ENCODE assay signal across 8 mouse cellular contexts in genomic region chr10:61272631-61273030, GRCm38 (mm10). TPM values are rescaled to one million over a fixed set of nuclear protein-coding genes. Genes with fewer than 3 reads are reported as not detected.
DNase-seq lines count a peak whose midpoint lies in the region; ATAC-seq and TF ChIP-seq lines count a peak whose summit lies in the region.

No protein-coding gene starts in this region.

- H3K9me3 ChIP-seq in liver, embryonic 15.5 days (replicated peaks) = no peaks in the 10 kb centered on the region

- no peak for ATAC-seq in liver, embryonic 15.5 days (ENCODE audit: insufficient read depth)

- H3K9ac ChIP-seq in heart, adult 2 months (ENCODE audit: low read depth, low read length) = peak overlapping the region; percentile 75
- 0 out of 2 replicates have a peak overlapping the region, but pooled peaks have one; percentile 30 for H3K9ac ChIP-seq in liver, embryonic 15.5 days

- no peak for DNase-seq in heart, adult 2 months
- no peak for DNase-seq in heart, postnatal 14 days
- no peak for DNase-seq in thymus, adult 2 months
- DNase-seq in thymus, postnatal 4 days = no peak
- no peak for DNase-seq in adrenal gland, adult (ENCODE audit: inconsistent age in 2 of 2, low spot score in 1 of 2)
- DNase-seq in thymus, postnatal 25 days = no peak
- DNase-seq in kidney, adult 8-10 months = no peak

- H3K79me2 ChIP-seq in heart, adult 2 months (replicated peaks; ENCODE audit: control insufficient read depth, insufficient read depth, low read length) = no peaks in the 10 kb centered on the region

- H3K36me3 ChIP-seq in heart, adult 2 months (ENCODE audit: control insufficient read depth, insufficient read depth, low read length) = no peaks in the 10 kb centered on the region
- no peaks in the 10 kb centered on the region for H3K36me3 ChIP-seq in thymus, adult 2 months (ENCODE audit: control insufficient read depth, insufficient read depth, low read length)
- H3K36me3 ChIP-seq in liver, embryonic 15.5 days (replicated peaks) = no peaks in the 10 kb centered on the region

- H3K4me3 ChIP-seq in heart, adult 2 months = peak overlapping the region; percentile 57
- peak overlapping the region; percentile 25; the same call in 1 of the 2 replicates for H3K4me3 ChIP-seq in thymus, adult 2 months (ENCODE audit: control insufficient read depth, insufficient read depth, low read length)
- peak overlapping the region; percentile 45 for H3K4me3 ChIP-seq in liver, embryonic 15.5 days (replicated peaks)

- WGBS in heart, adult 2 months = 54% methylated on average over 5 of the region's 5 CpGs
- 70% methylated on average over 5 of the region's 5 CpGs for WGBS in thymus, adult 2 months
- WGBS in liver, embryonic 15.5 days (ENCODE audit: insufficient replicate concordance) = 40% methylated on average over 5 of the region's 5 CpGs

- H3K4me1 ChIP-seq in heart, adult 2 months (ENCODE audit: control insufficient read depth, insufficient read depth, low read length) = peaks cover 1% of the 10 kb centered on the region
- peaks cover 11% of the 10 kb centered on the region; the same call in 1 of the 2 replicates for H3K4me1 ChIP-seq in thymus, adult 2 months (replicated peaks; ENCODE audit: control insufficient read depth, insufficient read depth, low read length)
- no peaks in the 10 kb centered on the region; the same call in 1 of the 2 replicates for H3K4me1 ChIP-seq in liver, embryonic 15.5 days (replicated peaks)

- peak overlapping the region; percentile 44 for H3K27ac ChIP-seq in heart, adult 2 months
- H3K27ac ChIP-seq in thymus, adult 2 months (ENCODE audit: control insufficient read depth, insufficient read depth, low read length) = no peak overlapping the region
- H3K27ac ChIP-seq in liver, embryonic 15.5 days (replicated peaks) = no peak overlapping the region

- TF ChIP-seq CTCF in heart, adult 2 months (IDR thresholded peaks at IDR 0.05) = no peak
- TF ChIP-seq CTCF in thymus, adult 2 months (IDR thresholded peaks at IDR 0.05; ENCODE audit: borderline replicate concordance, control insufficient read depth, extremely low read depth, insufficient read depth, low read length, poor library complexity) = no peak

- no peak for TF ChIP-seq EP300 in heart, adult 2 months (IDR thresholded peaks at IDR 0.05; ENCODE audit: insufficient read depth, low read depth, low read length)

- no peak for TF ChIP-seq POLR2A in heart, adult 2 months (IDR thresholded peaks at IDR 0.05; ENCODE audit: insufficient read depth, low read depth, low read length)
- TF ChIP-seq POLR2A in thymus, adult 2 months (IDR thresholded peaks at IDR 0.05; ENCODE audit: control insufficient read depth, extremely low read depth, insufficient read depth, low read length, poor library complexity) = no peak

- intact Hi-C loops in heart, adult 2 months (cut with DNase I) = loop anchor here (5.0 kb wide), 1 partner anchor 40 kb away; no protein-coding TSS in a partner anchor
- intact Hi-C loops in heart, postnatal 14 days (cut with DNase I) = loop anchor here (5.0 kb wide), 1 partner anchor 55 kb away; no protein-coding TSS in a partner anchor

- no peaks in the 10 kb centered on the region for H3K27me3 ChIP-seq in heart, adult 2 months (ENCODE audit: control insufficient read depth, insufficient read depth, low read length)
- peaks cover 3% of the 10 kb centered on the region; the same call in 1 of the 2 replicates for H3K27me3 ChIP-seq in thymus, adult 2 months (ENCODE audit: control insufficient read depth, insufficient read depth, low read length)
- H3K27me3 ChIP-seq in liver, embryonic 15.5 days = peaks cover 39% of the 10 kb centered on the region

- peak overlapping the region; percentile 68 for H3K4me2 ChIP-seq in liver, embryonic 15.5 days

RNA-seq across cellular contexts. Expression of gene Adamts14, which starts 0.6 kb away (rescaled TPM):
- total RNA-seq in heart, adult 2 months (2021) = 1 to 10 TPM in 1 of 2 experiments, under 1 TPM in 1; 0.91 to 1.6 TPM
- 1.2 and 1.3 TPM in 2 replicates for polyA plus RNA-seq in heart, adult 2 months (2012; rRNA removed)
- 1 to 10 TPM; 3.5 to 4.3 TPM for total RNA-seq in heart, postnatal 14 days (2021)
- 2.7 and 3.3 TPM in 2 replicates for polyA plus RNA-seq in thymus, adult 2 months (2012; rRNA removed)
- polyA plus RNA-seq in liver, embryonic 15.5 days (2015; fragmentation: Nextera tagmentation; extraction: Ambion mirVana) = 0.29 and 0.32 TPM in 2 replicates

RNA-seq across cellular contexts. Expression of gene Prf1, which starts 25.0 kb away (rescaled TPM):
- total RNA-seq in heart, adult 2 months (2021) = under 1 TPM; 0.23 to 0.32 TPM
- polyA plus RNA-seq in heart, adult 2 months (2012; rRNA removed) = 0.12 and 1.3 TPM in 2 replicates
- not detected for total RNA-seq in heart, postnatal 14 days (2021)
- polyA plus RNA-seq in thymus, adult 2 months (2012; rRNA removed) = 5.7 and 6.1 TPM in 2 replicates
- 0.05 TPM in 1 of 2 replicates, not detected in the other for polyA plus RNA-seq in liver, embryonic 15.5 days (2015; fragmentation: Nextera tagmentation; extraction: Ambion mirVana)
